Mouse (Mus musculus) CH12F3 (cell line): Measurements from ENCODE around the gene Ntrk2.

Source experiments
- in situ Hi-C: fragments of 300-500 bp; cut with MboI; formaldehyde crosslinking; loops from 2 replicates; pipeline ENCODE4 v1.14.3; 2020; ENCODE audit warnings: low sequenced_read_pairs

The Ntrk2 gene

DNA sequence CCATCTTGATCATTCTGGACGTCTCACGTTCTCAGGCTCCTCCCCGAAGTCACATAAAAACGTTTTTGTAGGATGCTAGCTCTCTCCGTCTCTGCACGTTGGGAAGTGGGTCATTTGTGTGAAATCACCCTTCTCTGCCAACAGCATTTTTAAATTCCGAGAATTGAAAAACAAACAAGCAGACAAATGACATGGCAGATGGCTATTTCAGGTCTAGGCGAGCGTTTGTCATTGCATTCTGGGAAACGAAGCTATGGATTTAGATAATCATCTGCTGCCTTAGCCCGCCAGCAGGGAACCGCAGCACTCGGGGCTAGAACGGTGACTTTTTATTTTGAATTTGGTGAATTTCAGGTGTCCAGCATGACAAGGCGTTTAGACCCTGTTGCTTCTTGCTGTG, 115.8 kb downstream of the Ntrk2 start:
- in situ Hi-C loops: no loop called here

DNA sequence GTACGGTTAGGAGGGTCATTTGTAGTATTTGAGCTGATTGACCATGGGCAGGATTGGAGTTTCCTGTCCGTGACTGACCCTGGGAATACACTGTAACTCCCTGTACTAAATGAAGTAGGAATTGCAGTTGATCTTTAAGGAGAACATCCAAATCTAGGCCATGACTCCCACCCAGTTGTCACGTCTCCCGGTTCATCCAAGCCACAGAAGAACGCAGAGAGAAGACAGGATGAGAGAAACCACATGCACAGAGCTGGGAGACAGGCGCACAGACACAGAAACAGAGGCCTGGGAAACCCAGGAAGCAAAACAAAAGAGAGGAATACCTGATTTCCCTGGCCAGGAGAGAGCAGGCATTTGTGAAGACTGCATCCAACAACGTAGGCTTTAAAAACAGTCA, 117.1 kb downstream of the Ntrk2 start:
- in situ Hi-C loops: no loop called here

DNA sequence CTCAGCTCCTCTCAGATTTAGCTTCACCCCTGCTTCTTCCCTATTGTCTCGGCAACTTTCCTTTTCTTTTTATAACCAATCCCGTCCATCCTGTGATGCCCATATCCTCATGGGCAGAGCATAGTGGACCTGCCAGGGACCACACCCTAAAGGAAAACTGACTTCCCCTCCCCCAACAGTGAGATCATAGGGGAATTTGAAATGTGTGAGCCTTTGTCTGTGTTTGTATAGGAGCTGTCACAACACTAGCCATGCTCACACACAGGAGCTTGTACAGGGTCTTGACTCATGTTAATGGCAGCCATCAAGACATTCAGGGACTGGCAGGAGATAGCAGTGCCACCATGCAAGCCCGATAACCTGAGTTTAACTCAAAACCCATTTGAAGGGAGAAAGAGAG, 118.1 kb downstream of the Ntrk2 start:
- in situ Hi-C loops: no loop called here

DNA sequence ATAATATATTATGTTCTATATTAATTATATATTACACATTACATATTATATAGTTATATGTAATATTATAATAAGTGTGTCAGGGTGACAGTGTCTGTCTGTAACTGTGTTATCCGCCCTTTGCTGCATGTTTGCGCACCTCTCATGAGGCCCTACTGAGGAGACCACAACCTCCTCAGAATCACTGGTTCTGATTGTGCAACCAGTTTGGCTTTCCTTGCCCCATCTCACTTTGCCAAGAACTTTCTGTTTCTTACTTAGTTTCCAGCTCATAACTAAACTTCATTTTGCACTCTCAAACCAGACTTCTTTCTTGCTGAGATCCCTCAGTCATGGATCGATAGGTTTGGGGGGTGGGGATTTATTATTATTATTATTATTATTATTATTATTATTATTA, 120.8 kb downstream of the Ntrk2 start:
- in situ Hi-C loops: no loop called here

DNA sequence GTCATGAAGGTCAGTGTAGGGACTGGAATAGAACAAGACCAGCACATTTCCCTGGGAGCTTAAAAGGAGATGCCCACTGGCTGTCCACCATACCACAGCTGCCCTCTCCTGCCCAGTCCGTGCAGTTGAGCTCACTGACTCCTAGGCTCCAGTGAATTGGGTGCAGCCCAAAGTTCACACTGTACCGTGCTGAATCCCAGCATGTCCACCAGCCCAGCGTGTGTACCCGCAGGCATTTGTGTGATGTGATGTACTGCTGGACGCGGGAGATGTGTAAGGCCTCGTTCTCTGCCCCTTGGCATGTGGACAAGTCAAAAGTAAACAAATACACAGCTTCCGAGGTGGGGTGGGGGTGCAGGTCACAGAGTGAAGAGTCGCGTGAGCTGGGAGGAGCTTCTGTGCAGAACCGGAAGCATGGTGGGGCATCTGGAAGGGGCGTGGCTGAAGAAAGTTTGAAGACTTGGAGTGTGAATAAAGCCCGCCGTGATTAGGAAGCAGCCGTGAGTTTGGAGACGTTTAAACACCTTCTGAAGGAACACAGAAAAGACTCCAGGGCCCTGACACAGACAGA, 121.4 kb downstream of the Ntrk2 start:
- in situ Hi-C loops: no loop called here

DNA sequence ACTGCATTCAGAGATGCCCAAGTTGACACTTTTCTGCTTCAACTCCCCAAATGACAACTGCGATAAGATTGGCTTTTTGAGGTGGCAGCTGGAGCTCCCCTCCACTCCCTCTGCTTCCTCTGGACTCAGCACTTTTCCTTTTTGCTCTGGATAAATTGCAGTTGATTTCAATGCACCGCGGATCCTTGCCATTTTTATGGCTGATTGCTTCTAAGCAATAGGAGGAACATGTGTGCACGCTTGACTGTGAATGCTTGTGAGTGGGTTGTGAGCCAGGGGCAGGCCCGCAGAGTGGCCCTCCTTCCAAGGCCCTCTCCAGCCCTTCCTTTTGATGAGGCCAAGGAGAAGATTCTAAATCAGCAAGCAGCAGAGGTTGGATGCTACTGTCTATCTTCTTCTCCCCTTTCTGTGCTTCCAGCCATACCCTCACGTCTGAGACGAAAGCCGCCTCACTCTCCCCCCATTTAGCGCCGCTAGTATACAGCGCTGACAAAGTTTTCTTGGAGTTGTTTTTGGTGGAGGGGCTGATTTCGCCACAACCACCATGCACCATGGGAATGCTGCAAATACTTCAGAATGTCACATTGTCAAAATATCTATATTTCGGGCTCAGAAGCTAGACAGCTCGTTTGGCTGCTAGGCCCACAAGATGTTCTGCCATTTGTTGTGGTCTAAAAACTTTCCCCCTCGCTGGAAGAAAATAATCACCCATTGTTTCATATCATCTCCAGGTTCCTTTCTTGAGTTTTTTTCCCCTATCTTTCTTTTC, 122.5 kb downstream of the Ntrk2 start:
- in situ Hi-C loops: no loop called here

DNA sequence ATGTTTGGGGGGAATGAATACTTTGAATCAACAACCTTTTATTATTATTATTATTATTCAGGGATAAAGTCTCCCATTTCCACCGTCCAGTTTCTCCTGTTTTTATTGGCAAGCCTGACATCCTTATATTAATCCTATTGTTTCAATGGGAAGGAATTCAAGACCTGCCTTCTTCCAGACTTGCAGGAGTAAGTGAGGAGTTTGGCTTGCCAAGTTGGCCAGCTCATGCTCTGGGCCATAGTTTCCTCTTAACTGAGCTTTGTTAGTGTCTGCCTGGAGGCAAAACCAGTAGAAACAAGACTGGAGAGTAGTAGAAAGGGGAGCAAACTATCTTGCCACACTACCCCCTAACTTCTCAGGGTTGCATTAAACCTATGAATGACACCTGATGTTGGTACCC, 123.8 kb downstream of the Ntrk2 start:
- in situ Hi-C loops: no loop called here

DNA sequence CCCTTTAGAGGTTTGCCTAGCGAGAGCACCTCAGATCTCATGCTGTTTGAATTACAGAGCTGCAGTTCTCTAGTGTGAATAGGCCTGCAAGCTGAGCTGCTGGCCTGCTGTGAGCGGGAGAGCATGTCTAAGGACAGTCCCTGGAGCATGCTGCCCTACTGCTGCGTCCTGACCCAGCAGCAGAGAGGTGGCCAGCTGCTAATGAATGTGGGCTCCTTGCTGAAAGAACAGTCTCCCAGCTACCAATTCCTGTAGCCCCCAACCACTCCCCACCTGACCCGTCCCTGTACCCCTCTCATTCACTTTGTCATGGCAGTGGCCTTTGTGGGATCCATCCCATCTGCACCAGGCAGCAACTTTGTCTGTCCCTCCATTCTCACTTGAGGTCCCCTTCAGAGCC, 126.8 kb downstream of the Ntrk2 start:
- in situ Hi-C loops: no loop called here

DNA sequence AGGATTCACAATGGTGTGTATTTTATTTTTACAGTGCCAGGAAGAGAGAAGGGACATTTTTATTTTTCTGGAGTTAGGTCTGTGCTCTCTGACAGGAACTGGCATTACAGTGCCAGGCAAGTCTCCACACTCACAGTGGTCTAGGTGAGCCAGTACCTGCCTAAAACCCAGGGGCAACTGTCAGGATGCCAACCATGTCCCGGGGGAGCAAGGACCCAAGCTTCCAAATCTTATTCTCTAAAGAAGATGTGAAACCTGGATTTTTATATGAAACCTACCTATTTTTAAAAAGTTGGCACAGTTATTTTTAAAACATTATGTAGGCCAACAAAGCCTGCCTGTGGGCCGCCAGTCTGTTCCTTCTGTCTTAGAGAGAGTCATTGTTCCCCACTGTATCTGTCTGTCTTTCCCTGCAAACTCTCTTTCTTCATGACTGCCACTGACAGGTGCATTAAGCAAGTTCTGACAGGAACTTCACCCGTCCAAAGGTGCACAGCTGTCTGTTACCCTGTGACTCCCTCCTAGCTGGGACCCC, 128.3 kb downstream of the Ntrk2 start:
- in situ Hi-C loops: no loop called here

DNA sequence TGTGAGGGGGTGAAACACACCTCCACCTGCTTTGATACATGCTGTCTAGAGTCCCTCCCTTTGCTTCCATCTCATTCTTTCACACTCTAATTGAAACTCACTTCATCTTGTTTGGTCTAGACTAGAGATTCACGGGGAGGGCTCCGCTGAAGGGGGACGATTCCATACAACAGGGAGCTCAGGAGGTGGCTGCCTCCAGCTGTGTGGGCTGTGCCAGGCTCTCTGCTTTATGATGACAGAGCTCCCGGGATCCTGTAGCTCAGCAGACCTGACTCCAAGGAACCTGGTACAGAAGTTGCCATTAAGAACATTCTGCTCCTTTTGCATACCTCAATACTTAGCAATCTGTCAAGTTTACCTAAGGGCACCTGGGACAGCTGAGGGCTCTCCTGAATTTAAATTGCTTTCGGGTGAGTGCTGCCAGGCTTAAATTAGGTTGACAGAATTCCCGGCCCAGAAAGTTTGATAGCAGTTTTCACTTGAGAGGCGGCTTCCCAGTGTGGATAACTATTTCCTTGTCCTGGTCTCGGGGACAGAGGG, 129.7 kb downstream of the Ntrk2 start:
- in situ Hi-C loops: no loop called here

DNA sequence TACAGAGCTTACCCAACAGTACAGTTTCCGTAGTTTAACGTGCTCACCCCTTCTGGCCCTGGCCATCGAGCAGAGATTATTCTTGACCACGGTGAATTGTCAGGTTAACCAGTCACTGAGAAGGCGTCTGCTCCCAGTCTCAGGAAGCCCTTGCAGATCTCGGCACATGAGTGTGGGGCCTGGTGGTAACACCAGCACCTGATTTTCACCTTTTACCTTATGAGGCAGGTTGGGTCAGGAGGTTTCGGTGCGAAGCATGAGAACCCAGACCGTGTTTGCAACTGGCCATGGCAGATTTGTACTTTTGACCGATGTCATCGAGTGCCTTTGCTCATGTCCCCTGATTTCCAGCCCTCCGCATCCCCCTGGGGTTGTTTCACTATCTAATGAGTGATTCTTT, 131.5 kb downstream of the Ntrk2 start:
- in situ Hi-C loops: no loop called here

DNA sequence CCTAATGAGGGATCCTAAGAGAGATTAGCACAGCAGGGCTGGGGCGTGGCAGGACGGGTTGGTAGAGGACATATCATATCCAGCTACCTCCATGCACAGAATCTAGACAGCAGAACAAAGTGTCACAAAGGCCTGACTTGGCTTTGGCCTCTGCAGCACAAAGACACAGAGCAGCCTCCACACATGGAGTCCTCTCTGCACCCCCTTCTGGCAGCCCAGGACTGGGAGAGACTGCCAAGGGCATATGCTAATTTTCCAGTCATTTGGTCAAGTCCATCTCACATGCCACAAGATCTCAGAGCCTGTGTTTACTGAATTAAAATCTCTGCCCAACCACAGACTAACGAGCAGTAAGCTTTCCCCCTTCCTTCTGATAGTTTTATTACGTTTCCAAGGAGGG, 132.1 kb downstream of the Ntrk2 start:
- in situ Hi-C loops: no loop called here

DNA sequence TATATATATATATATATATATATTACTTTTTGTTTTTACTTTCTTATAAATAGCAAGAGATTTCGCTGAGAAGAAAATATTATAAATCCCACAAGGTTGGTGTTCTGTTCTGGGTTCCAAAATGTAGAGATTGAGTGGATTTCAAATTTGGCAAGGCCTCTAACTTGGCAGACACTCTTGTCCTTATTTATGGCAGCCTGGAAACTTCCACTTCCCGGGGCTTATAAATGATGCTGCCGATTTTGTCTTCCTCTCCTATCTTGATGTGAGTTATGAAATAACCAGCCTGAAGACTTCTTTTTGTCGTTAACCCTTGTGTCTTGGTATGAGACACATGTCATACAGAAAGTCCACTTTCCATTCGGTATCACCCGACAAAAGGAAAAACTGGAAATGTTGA, 133.8 kb downstream of the Ntrk2 start:
- in situ Hi-C loops: no loop called here

DNA sequence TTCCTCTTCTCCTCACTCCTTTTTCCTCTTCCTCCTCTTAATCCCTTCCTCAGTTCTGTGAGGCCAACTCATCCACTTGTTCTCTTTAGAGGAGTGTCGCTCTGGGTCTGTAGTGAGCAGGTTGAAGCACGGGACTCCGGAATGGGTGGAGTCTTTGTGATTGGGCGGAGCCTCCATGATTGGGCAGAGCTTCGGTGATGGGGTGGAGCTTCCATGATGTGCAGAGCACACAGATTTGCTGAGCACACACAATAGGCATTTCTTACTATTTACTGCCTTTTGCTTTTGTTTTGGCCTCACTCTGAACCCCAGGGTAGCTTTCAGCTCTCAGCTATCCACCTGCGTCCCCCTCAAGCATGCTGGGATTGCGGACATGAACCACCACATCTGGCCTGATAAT, 134.4 kb downstream of the Ntrk2 start:
- in situ Hi-C loops: no loop called here

DNA sequence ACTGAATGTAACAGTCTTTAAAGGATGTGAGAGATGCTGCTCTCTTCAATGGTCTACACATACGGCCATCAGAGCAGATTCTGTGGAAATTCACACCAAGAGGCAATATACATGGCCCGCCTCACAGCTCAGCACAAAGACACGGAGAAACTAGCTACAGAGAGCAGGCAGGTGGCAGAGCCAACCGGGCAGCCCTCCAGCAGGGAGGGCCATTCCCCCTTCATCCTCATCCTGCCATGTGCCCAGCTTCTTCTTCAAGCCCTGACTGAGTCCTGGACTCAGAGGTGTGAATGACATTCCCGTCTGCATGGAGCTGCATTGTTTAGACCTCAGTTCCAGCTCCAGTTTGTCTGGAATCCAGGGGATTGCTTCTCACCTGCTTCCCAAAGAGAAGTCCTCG, 139.4 kb downstream of the Ntrk2 start:
- in situ Hi-C loops: no loop called here

DNA sequence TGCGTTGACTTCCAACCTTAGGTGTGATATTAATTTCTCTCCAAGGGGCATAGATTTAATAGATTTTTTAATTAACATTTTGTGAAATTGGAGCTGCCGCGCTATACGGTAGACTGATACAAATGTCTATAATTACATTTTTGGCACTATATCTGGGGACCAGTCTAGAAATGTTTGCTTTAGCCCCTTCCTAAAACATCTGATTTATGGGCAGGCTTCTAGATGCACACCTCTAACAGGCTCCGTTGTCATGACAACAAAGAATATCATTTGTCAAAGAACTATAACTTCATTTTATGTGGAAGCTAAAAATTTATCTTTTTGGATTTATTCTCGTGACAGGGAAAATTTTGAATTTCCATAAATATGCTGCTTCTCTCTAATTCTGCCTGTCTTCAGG, 140.2 kb downstream of the Ntrk2 start:
- in situ Hi-C loops: no loop called here

DNA sequence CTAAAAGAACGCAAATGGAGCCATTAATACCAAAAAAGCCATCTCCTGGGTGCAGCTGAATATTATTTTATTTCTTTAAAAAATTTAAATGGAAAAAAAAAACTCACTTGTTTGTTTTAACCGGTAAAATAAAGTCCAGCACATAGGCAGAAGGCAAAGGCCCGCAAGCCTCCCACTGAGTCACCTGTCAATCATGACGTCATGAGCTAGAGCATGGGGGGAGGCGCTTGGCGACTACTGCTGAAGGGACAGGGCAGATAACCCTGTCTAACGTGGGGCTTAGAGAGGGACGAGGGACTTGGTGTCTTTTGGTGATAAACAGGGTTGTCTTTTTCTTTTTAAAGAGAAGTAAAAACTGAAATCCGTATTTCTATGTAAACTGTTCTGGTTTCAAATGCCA, 140.7 kb downstream of the Ntrk2 start:
- in situ Hi-C loops: no loop called here

DNA sequence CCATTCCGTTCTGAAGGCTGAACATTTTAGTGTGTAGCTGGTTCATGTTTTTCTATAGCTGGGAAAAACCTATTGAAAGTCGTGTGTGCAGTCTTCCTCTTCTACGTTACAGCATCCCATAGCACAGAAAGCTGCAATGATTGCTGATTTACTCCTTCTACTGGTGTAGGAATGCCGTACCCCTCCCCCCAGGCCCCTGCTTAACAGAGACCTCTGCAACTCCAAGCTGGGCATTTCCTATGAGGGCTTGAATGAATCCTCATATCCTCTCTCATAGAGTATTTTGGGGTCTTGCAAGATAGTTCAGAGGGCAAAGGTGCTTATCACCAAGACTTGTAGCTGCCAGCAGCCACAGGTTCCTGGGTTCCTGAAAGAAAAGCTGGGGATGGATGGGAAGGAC, 148.0 kb downstream of the Ntrk2 start:
- in situ Hi-C loops: no loop called here

DNA sequence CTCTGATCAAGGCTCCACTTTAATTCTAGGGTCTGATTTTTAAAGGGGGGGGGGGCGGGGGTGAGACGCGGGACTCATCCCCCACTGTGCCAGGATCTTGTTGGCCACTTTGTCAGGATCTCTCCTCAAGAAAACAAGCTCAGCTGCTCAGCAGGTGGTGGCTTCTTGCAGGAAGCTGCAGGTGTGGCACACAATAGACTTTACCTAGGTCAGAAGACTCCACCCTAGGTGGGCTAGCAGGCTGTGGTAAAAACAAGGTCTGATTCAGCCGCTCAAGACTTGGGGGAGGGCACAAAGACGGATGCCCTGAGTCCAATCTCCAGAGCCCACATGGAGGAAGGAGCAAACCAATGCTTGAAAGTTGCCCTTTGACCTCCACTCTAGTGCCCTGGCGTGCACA, 148.4 kb downstream of the Ntrk2 start:
- in situ Hi-C loops: no loop called here

DNA sequence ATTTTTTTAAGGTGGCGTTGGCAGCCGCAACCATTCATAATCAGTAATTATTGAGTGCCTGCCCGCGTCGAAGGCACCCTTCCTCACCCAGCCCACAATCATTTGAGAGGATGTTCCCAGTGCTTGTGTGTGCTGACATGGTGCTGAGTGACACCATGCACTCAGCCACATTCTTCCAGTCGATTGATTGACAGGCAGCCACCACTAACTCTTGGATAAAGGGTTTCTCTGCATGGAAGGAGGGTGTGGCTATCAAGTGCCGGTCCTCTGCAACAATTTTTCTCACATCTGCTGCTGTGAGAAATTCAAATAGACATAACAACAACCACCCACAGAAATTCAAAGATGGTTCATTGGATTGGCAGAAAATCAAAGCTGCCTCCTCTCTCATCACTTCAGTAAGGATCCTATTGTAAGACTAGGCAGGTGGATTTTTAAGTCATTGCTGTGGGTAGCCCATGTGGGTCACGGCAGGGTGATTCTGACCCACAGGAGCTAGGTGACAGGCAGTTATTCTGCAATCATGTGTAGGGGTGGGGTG, 148.9 kb downstream of the Ntrk2 start:
- in situ Hi-C loops: no loop called here

DNA sequence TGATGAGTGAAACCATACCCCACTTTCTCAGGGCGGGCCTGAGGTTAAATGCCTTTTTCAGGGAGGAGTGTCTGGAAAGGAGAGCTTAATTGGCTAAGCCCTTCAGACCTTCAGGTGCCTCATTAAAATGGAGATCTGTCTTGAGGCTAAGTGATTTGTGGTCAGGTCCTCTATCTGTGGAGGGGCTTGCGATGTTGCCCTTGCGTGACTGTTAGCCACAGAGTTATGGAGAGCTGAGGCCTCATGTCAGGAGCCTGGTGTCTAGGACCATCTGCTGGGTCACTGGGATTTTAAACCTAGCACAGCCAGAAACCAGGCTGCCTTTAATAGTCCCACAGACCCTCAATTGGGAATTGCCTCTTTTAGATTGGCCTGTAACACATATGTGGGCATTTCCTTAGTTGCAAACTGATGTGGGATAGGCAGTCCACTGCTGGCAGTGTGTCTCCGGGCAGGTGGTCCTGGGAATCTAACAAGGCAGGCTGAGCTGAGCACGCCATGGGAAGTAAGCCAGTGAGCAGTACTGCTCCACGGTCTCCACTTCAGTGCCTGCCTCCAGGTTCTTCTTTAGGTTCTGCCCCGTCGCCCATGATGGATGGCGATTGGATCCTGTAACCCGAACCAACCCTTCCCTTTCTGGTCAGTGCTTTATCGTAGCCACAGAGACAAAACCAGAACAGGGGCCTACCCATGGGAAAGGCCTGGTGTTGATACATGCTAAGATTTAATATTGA, 152.0 kb downstream of the Ntrk2 start:
- in situ Hi-C loops: no loop called here

DNA sequence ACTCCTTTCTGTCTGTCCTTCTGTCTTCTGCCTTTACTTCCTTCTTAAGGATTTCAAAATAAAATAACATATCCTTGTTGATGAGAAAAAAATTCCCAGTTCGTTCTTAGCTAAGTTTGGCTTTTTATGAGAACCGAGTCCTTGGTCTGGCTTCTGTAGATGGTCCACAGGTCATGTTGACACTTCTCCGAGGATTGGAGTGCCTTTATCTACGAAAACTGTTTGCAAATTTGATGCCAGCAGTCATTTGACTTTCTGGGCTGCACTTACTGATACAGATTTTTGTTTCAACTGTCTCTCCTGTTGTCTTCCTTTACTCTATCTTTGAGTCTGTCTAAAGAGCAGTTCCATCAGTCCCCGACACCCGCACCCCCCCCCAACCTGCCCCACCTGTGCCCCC, 154.0 kb downstream of the Ntrk2 start:
- in situ Hi-C loops: no loop called here
